Mouse (Mus musculus) intestine, embryonic 15.5 days (tissue): Measurements from ENCODE around the gene Utf1. TPM values are rescaled to one million over a fixed set of nuclear protein-coding genes. Genes with fewer than 3 reads are reported as not detected.

Experiments
- ATAC-seq: fragments of 200-750 bp; cut with Nextera tagmentation; 2 replicates; pipeline ENCODE4 v1.8.0; 2017; ENCODE audit warnings: moderate TSS enrichment, moderate library complexity
- H3K27ac ChIP-seq: fragments of 300-500 bp; sonication (generic); 2 replicates; pipeline ENCODE4 v1.5.1; 2015; ENCODE audit warnings: mild to moderate bottlenecking, inconsistent platforms
- H3K27me3 ChIP-seq: fragments of 300-500 bp; sonication (generic); replicated peaks from 2 replicates; pipeline ENCODE4 v1.6.1; 2015; ENCODE audit warnings: inconsistent platforms
- H3K36me3 ChIP-seq: fragments of 300-500 bp; sonication (generic); 2 replicates; pipeline ENCODE4 v1.6.1; 2015; ENCODE audit warnings: inconsistent platforms
- H3K4me1 ChIP-seq: fragments of 300-500 bp; sonication (generic); replicated peaks from 2 replicates; pipeline ENCODE4 v1.6.1; 2015; ENCODE audit warnings: inconsistent platforms
- H3K4me2 ChIP-seq: fragments of 300-500 bp; sonication (generic); replicated peaks from 2 replicates; pipeline ENCODE4 v1.6.1; 2015; ENCODE audit warnings: mild to moderate bottlenecking, inconsistent platforms
- H3K4me3 ChIP-seq: fragments of 300-500 bp; sonication (generic); replicated peaks from 2 replicates; pipeline ENCODE4 v1.5.1; 2015; ENCODE audit warnings: inconsistent platforms
- H3K9ac ChIP-seq: fragments of 300-500 bp; sonication (generic); 2 replicates; pipeline ENCODE4 v1.6.1; 2015; ENCODE audit warnings: inconsistent platforms
- H3K9me3 ChIP-seq: fragments of 300-500 bp; sonication (generic); 2 replicates; pipeline ENCODE4 v1.6.1; 2016; ENCODE audit warnings: inconsistent platforms
- WGBS: fragments of 180-500 bp; shearing (Covaris S2); methylation state at CpG from one replicate; pipeline ENCODE4 v1.1.7; 2015; 5-methylcytosine and 5-hydroxymethylcytosine counted together
- polyA plus RNA-seq: library from polyadenylated mRNA; unstranded; fragments of >200 nt; fragmentation: Nextera tagmentation; extraction: Ambion mirVana; gene quantifications from 2 replicates; pipeline ENCODE4 v1.2.1, GENCODE M21; 2015

Utf1 gene
- polyA plus RNA-seq, 1 experiment from 2014 or later: not detected

- H3K4me2 ChIP-seq: no peak overlapping the region
- peaks cover 7% of the 10 kb centered on the region; the same call in 1 of the 2 replicates for H3K27me3 ChIP-seq
- no peak overlapping the region for H3K4me3 ChIP-seq
- H3K36me3 ChIP-seq: no peaks in the 10 kb centered on the region
- no peak overlapping the region for H3K27ac ChIP-seq
- ATAC-seq: no peak
- H3K9me3 ChIP-seq: no peaks in the 10 kb centered on the region
- no peaks in the 10 kb centered on the region for H3K4me1 ChIP-seq
- WGBS: 58% methylated on average over 4 of the region's 4 CpGs
- H3K9ac ChIP-seq: no peak overlapping the region
Measured at GRCm38 (mm10) chr7:139963814-139964213, 20.2 kb downstream of the Utf1 start.

GRCm38 (mm10) chr7:139967175-139967574 is 23.6 kb downstream of the Utf1 start:
- no peaks in the 10 kb centered on the region for H3K36me3 ChIP-seq
- no peak overlapping the region for H3K4me2 ChIP-seq
- H3K27ac ChIP-seq: no peak overlapping the region
- H3K9me3 ChIP-seq: no peaks in the 10 kb centered on the region
- WGBS: 26% methylated on average over 4 of the region's 4 CpGs
- H3K9ac ChIP-seq: no peak overlapping the region
- H3K4me3 ChIP-seq: no peak overlapping the region
- no peak for ATAC-seq
- no peaks in the 10 kb centered on the region for H3K4me1 ChIP-seq
- 0 out of 2 replicates have a peak, but pooled peaks cover 5% of the 10 kb centered on the region for H3K27me3 ChIP-seq

- WGBS: 49% methylated on average over 5 of the region's 5 CpGs
- Histone ChIP-seq H3K9ac (no peak overlapping the region), H3K4me2 (no peak overlapping the region), H3K27me3 (0 out of 2 replicates have a peak, but pooled peaks cover 4% of the 10 kb centered on the region), H3K36me3 (no peaks in the 10 kb centered on the region), H3K4me3 (no peak overlapping the region), H3K4me1 (no peaks in the 10 kb centered on the region), H3K9me3 (no peaks in the 10 kb centered on the region), H3K27ac (no peak overlapping the region)
- no peak for ATAC-seq
Measured at GRCm38 (mm10) chr7:139968428-139968827, 24.8 kb downstream of the Utf1 start.

- Histone ChIP-seq H3K4me3 (no peak overlapping the region), H3K9me3 (no peaks in the 10 kb centered on the region), H3K4me2 (no peak overlapping the region), H3K27ac (no peak overlapping the region), H3K9ac (no peak overlapping the region), H3K27me3 (0 out of 2 replicates have a peak, but pooled peaks cover 4% of the 10 kb centered on the region), H3K4me1 (no peaks in the 10 kb centered on the region), H3K36me3 (no peaks in the 10 kb centered on the region)
- 46% methylated on average over 9 of the region's 10 CpGs for WGBS
- ATAC-seq: no peak
Measured at GRCm38 (mm10) chr7:139969348-139970130, 25.9 kb downstream of the Utf1 start.

GRCm38 (mm10) chr7:139970216-139970919 is 26.8 kb downstream of the Utf1 start:
- H3K4me3 ChIP-seq: no peak overlapping the region
- H3K4me2 ChIP-seq: no peak overlapping the region
- 0 out of 2 replicates have a peak, but pooled peaks cover 4% of the 10 kb centered on the region for H3K27me3 ChIP-seq
- no peaks in the 10 kb centered on the region for H3K4me1 ChIP-seq
- no peaks in the 10 kb centered on the region for H3K36me3 ChIP-seq
- no peak overlapping the region for H3K27ac ChIP-seq
- no peak for ATAC-seq
- H3K9ac ChIP-seq: no peak overlapping the region
- H3K9me3 ChIP-seq: no peaks in the 10 kb centered on the region
- WGBS: 82% methylated on average over 10 of the region's 10 CpGs

- Histone ChIP-seq H3K4me2 (no peak overlapping the region), H3K4me1 (no peaks in the 10 kb centered on the region), H3K9ac (no peak overlapping the region), H3K4me3 (no peak overlapping the region), H3K36me3 (no peaks in the 10 kb centered on the region), H3K27me3 (0 out of 2 replicates have a peak, but pooled peaks cover 4% of the 10 kb centered on the region), H3K9me3 (no peaks in the 10 kb centered on the region), H3K27ac (no peak overlapping the region)
- WGBS: 78% methylated on average over 5 of the region's 5 CpGs
- ATAC-seq: no peak
Measured at GRCm38 (mm10) chr7:139970979-139971378, 27.4 kb downstream of the Utf1 start.

GRCm38 (mm10) chr7:139971436-139971835 is 27.8 kb downstream of the Utf1 start:
- no peaks in the 10 kb centered on the region for H3K9me3 ChIP-seq
- 0 out of 2 replicates have a peak, but pooled peaks cover 4% of the 10 kb centered on the region for H3K27me3 ChIP-seq
- no peaks in the 10 kb centered on the region for H3K36me3 ChIP-seq
- ATAC-seq: no peak
- H3K9ac ChIP-seq: no peak overlapping the region
- no peak overlapping the region for H3K4me3 ChIP-seq
- H3K27ac ChIP-seq: no peak overlapping the region
- H3K4me1 ChIP-seq: no peaks in the 10 kb centered on the region
- H3K4me2 ChIP-seq: no peak overlapping the region
- WGBS: 67% methylated on average over 6 of the region's 6 CpGs

- Histone ChIP-seq H3K9me3 (no peaks in the 10 kb centered on the region), H3K9ac (no peak overlapping the region), H3K4me2 (no peak overlapping the region), H3K27ac (no peak overlapping the region), H3K27me3 (no peaks in the 10 kb centered on the region), H3K4me1 (no peaks in the 10 kb centered on the region), H3K4me3 (no peak overlapping the region), H3K36me3 (no peaks in the 10 kb centered on the region)
- no peak for ATAC-seq
Measured at GRCm38 (mm10) chr7:139972923-139973331, 29.3 kb downstream of the Utf1 start.

GRCm38 (mm10) chr7:139974307-139974706 is 30.7 kb downstream of the Utf1 start:
- no peaks in the 10 kb centered on the region for H3K27me3 ChIP-seq
- 84% methylated on average over 10 of the region's 10 CpGs for WGBS
- H3K9ac ChIP-seq: no peak overlapping the region
- peaks cover 8% of the 10 kb centered on the region for H3K4me1 ChIP-seq
- no peak overlapping the region for H3K4me3 ChIP-seq
- no peak overlapping the region for H3K27ac ChIP-seq
- H3K9me3 ChIP-seq: no peaks in the 10 kb centered on the region
- ATAC-seq: no peak
- no peak overlapping the region for H3K4me2 ChIP-seq
- H3K36me3 ChIP-seq: no peaks in the 10 kb centered on the region

- Histone ChIP-seq H3K27me3 (no peaks in the 10 kb centered on the region), H3K4me1 (peaks cover 8% of the 10 kb centered on the region), H3K4me2 (no peak overlapping the region), H3K9ac (no peak overlapping the region), H3K4me3 (no peak overlapping the region), H3K9me3 (no peaks in the 10 kb centered on the region), H3K27ac (no peak overlapping the region), H3K36me3 (no peaks in the 10 kb centered on the region)
- no peak for ATAC-seq
- 45% methylated on average over 5 of the region's 5 CpGs for WGBS
Measured at GRCm38 (mm10) chr7:139975471-139975870, 31.9 kb downstream of the Utf1 start.

- WGBS: 5% methylated on average over 32 of the region's 32 CpGs
- H3K4me2 ChIP-seq: peak within 1 kb of the TSS; percentile 93
- no peaks in the 10 kb centered on the region for H3K9me3 ChIP-seq
- no peaks in the 10 kb centered on the region for H3K36me3 ChIP-seq
- no peak within 1 kb of the TSS for H3K27ac ChIP-seq
- H3K4me1 ChIP-seq: peaks cover 8% of the 10 kb centered on the region
- H3K27me3 ChIP-seq: no peaks in the 10 kb centered on the region
- peak within 1 kb of the TSS; percentile 56 for H3K4me3 ChIP-seq
- peak; percentile 95 for ATAC-seq
- peak within 1 kb of the TSS; percentile 36; the same call in 1 of the 2 replicates for H3K9ac ChIP-seq
Measured at GRCm38 (mm10) chr7:139978278-139978892, 34.8 kb downstream of the Utf1 start, which contains the start of gene 6430531B16Rik. TSS of gene 6430531B16Rik (minus strand) at chr7:139978755.

- H3K36me3 ChIP-seq: no peaks in the 10 kb centered on the region
- H3K9ac ChIP-seq: 0 out of 2 replicates have a peak overlapping the region, but pooled peaks have one; percentile 11
- H3K27me3 ChIP-seq: no peaks in the 10 kb centered on the region
- peak overlapping the region; percentile 56 for H3K4me3 ChIP-seq
- peaks cover 8% of the 10 kb centered on the region for H3K4me1 ChIP-seq
- H3K4me2 ChIP-seq: peak overlapping the region; percentile 93
- no peaks in the 10 kb centered on the region for H3K9me3 ChIP-seq
- ATAC-seq: peak; percentile 75
- 38% methylated on average over 13 of the region's 13 CpGs for WGBS
- H3K27ac ChIP-seq: no peak overlapping the region
Measured at GRCm38 (mm10) chr7:139979011-139979719, 35.6 kb downstream of the Utf1 start.
